14 mouse cellular contexts compared by ENCODE assay signal in the genomic region with DNA sequence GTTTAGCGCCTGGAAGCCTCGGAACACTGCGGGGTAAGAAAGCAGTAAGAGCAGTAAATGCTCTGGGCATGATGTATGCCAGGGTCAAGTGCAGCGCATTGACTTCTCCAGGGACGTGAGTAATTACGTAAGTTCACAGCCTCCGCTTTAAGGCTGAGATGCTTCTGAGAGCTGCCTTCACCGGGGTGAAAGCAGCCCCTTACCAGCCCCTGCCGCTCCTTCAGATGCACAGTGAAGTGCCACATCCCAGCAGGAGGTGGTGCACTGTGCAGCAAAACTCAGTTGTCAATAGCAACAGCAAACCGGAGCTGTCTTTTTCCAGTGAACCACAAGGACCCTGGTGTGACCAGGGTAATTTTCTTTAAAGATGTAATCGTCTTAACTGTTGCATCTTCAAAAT.
DNase-seq lines count a peak whose midpoint lies in the region; ATAC-seq lines count a peak whose summit lies in the region.
"Had no signal": no experiment of that assay in that cellular context is flagged by ENCODE, and none has a peak within 500 bp of the region (broad histone marks: within the 10 kb centered on the region; RNA-seq: fewer than 3 reads in every experiment).

No protein-coding gene starts in this region.

- intact Hi-C loops in heart, postnatal 14 days (cut with DNase I), result no loop called here

- H3K4me2 ChIP-seq in forebrain, embryonic 14.5 days (ENCODE audit: low read length), result no peak overlapping the region
- no peak overlapping the region for H3K4me2 ChIP-seq in midbrain, embryonic 16.5 days (ENCODE audit: low read length)

- no peak overlapping the region for H3K9ac ChIP-seq in forebrain, embryonic 14.5 days (ENCODE audit: low read length)
- no peak overlapping the region for H3K9ac ChIP-seq in midbrain, embryonic 16.5 days (ENCODE audit: low read depth, low read length)
- H3K9ac ChIP-seq: liver, embryonic 14.5 days had no signal

- H3K27me3 ChIP-seq in forebrain, embryonic 14.5 days (replicated peaks; ENCODE audit: control insufficient read depth, insufficient read depth, low read length), result peaks cover 7% of the 10 kb centered on the region; the same call in 1 of the 2 replicates
- peaks cover 1% of the 10 kb centered on the region; the same call in 1 of the 2 replicates for H3K27me3 ChIP-seq in midbrain, embryonic 16.5 days (ENCODE audit: control insufficient read depth, insufficient read depth, low read depth, low read length)

- peak; percentile 45; the same call in 1 of the 2 replicates for ATAC-seq in forebrain, embryonic 14.5 days
- ATAC-seq in midbrain, embryonic 16.5 days, result peak; percentile 46; the same call in 1 of the 2 replicates
- ATAC-seq: inflammation-experienced regulatory T-cells, adult 6 months had no signal

- peak; percentile 66 for DNase-seq in embryo, embryonic 10 days (ENCODE audit: low spot score)
- DNase-seq in embryo, embryonic 9.5 days (ENCODE audit: extremely low spot score), result no peak
- DNase-seq in ES-CJ7 (ENCODE audit: low read depth, low spot score), result peak; percentile 65
- peak; percentile 46 for DNase-seq in forebrain, embryonic 14.5 days (ENCODE audit: low spot score)
- DNase-seq in cerebellum, adult 9-11 months, result no peak
- no peak for DNase-seq in heart, postnatal 14 days
- no peak for DNase-seq in adrenal gland, adult 2 months
- DNase-seq: cerebellum, postnatal 36 days; gastrocnemius, postnatal 25 days; right cerebral cortex, postnatal 4 days had no signal

- no peak overlapping the region for H3K27ac ChIP-seq in forebrain, embryonic 14.5 days (ENCODE audit: low read depth, low read length)
- no peak overlapping the region for H3K27ac ChIP-seq in midbrain, embryonic 16.5 days (ENCODE audit: low read length)
- H3K27ac ChIP-seq: liver, embryonic 14.5 days had no signal

- H3K4me1 ChIP-seq in forebrain, embryonic 14.5 days (ENCODE audit: control insufficient read depth, insufficient read depth, low read length), result 0 out of 2 replicates have a peak, but pooled peaks cover 8% of the 10 kb centered on the region
- peaks cover 11% of the 10 kb centered on the region for H3K4me1 ChIP-seq in midbrain, embryonic 16.5 days (ENCODE audit: control insufficient read depth, insufficient read depth, low read length)

- 44% methylated on average over 11 of the region's 11 CpGs for WGBS in forebrain, embryonic 14.5 days
- WGBS in midbrain, embryonic 16.5 days, result 17% methylated on average over 11 of the region's 11 CpGs

- no peaks in the 10 kb centered on the region for H3K36me3 ChIP-seq in forebrain, embryonic 14.5 days (ENCODE audit: control insufficient read depth, insufficient read depth, low read length)
- no peaks in the 10 kb centered on the region for H3K36me3 ChIP-seq in midbrain, embryonic 16.5 days (ENCODE audit: control insufficient read depth, insufficient read depth, low read length)

- H3K4me3 ChIP-seq in forebrain, embryonic 14.5 days (ENCODE audit: low read depth, low read length), result no peak overlapping the region
- no peak overlapping the region for H3K4me3 ChIP-seq in midbrain, embryonic 16.5 days (ENCODE audit: low read depth, low read length)
- H3K4me3 ChIP-seq: erythroblast, embryonic 14.5 days had no signal

- H3K9me3 ChIP-seq in forebrain, embryonic 14.5 days (replicated peaks; ENCODE audit: control insufficient read depth, low read length), result no peaks in the 10 kb centered on the region
- no peaks in the 10 kb centered on the region for H3K9me3 ChIP-seq in midbrain, embryonic 16.5 days (replicated peaks; ENCODE audit: control insufficient read depth, low read length, poor library complexity, severe bottlenecking)

Comparison
In these comparisons a context has a peak if more than half of its experiments do, and no peak if none do; other contexts are left out.
1. DNase-seq: peak in embryo, embryonic 10 days (single experiment), ES-CJ7 (single experiment) and forebrain, embryonic 14.5 days (single experiment); none in embryo, embryonic 9.5 days (single experiment), cerebellum, adult 9-11 months (single experiment), heart, postnatal 14 days (0 of 2) and adrenal gland, adult 2 months (single experiment).